Mouse (Mus musculus): ENCODE results near the gene Ddi1.

DNA sequence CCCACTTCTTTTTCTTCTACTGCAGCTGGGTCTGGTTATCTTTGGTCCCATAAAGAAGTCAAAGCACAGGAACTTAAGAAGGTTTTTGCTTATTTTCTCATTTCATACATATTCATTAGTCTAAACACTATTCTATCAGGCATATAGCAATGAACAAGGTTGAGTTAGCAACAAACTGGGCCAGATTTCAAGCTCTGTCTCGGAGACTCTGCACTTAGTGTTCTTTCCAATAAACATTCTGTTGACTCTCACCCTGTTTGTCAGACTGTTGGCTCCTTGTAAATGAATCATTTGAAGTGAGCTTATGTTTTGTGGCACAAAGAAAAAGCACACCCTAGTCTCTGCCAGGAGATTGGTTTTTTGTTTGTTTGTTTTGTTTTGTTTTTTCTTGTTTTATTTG, 19.3 kb downstream of the Ddi1 start:
- no peak for TF ChIP-seq ZNF384 (IDR thresholded peaks at IDR 0.05; ENCODE audit: low read depth, low read length)
- no peak for TF ChIP-seq MAFK (IDR thresholded peaks at IDR 0.05; ENCODE audit: insufficient read depth, low read depth, low read length)
- no peak for TF ChIP-seq CHD2 (IDR thresholded peaks at IDR 0.05; ENCODE audit: low read depth, low read length)
- no peak for TF ChIP-seq ZC3H11A (IDR thresholded peaks at IDR 0.05; ENCODE audit: borderline replicate concordance, low read depth, low read length)

Measured in ES-E14 (cell line).